Mouse (Mus musculus) kidney, adult 2 months (tissue): ENCODE data around the gene Cela3b.

ENCODE experiments used
- CTCF ChIP-seq: fragments of 200-500 bp; conservative IDR thresholded peaks from 2 replicates; pipeline ENCODE4 v1.5.1; 2011; ENCODE audit warnings: low read depth, mild to moderate bottlenecking, control low read depth, low read length, moderate library complexity, mixed read lengths; ENCODE audit not compliant: insufficient read depth, insufficient read length
- POLR2A ChIP-seq: fragments of 200-500 bp; IDR thresholded peaks from one replicate; pipeline ENCODE4 v1.6.1; 2011; ENCODE audit warnings: low read depth, low read length, control low read depth

- TF ChIP-seq CTCF (no peak), POLR2A (no peak)
Observed at GRCm38 (mm10) chr4:137475271-137476050, 45.1 kb upstream of the Cela3b start.
